Mouse (Mus musculus) neural tube, embryonic 12.5 days (tissue): ENCODE results near the gene Nme2. TPM values are rescaled to one million over a fixed set of nuclear protein-coding genes. Genes with fewer than 3 reads are reported as not detected.
"Not testable (repeated sequence)": the region's sequence is repeated elsewhere in the genome, so short reads cannot be mapped to it uniquely, and the experiment has no call there.

ENCODE experiments used
- ATAC-seq: fragments of 200-750 bp; cut with Nextera tagmentation; 2 replicates; pipeline ENCODE4 v1.8.0; 2017; ENCODE audit warnings: low read depth, mild to moderate bottlenecking, moderate TSS enrichment, moderate library complexity; ENCODE audit not compliant: low FRiP score
- H3K27ac ChIP-seq: fragments of 300-500 bp; sonication (generic); 2 replicates; pipeline ENCODE4 v1.5.1; 2016
- H3K27me3 ChIP-seq: fragments of 300-500 bp; sonication (generic); replicated peaks from 2 replicates; pipeline ENCODE4 v1.6.1; 2016; ENCODE audit warnings: mild to moderate bottlenecking
- H3K36me3 ChIP-seq: fragments of 300-500 bp; sonication (generic); 2 replicates; pipeline ENCODE4 v1.6.1; 2016; ENCODE audit warnings: mild to moderate bottlenecking
- H3K4me1 ChIP-seq: fragments of 300-500 bp; sonication (generic); 2 replicates; pipeline ENCODE4 v1.6.1; 2016
- H3K4me2 ChIP-seq: fragments of 300-500 bp; sonication (generic); replicated peaks from 2 replicates; pipeline ENCODE4 v1.6.1; 2016; ENCODE audit warnings: mild to moderate bottlenecking
- H3K4me3 ChIP-seq: fragments of 300-500 bp; sonication (generic); 2 replicates; pipeline ENCODE4 v1.5.1; 2016
- H3K9ac ChIP-seq: fragments of 300-500 bp; sonication (generic); 2 replicates; pipeline ENCODE4 v1.6.1; 2016; ENCODE audit warnings: mild to moderate bottlenecking
- H3K9me3 ChIP-seq: fragments of 300-500 bp; sonication (generic); 2 replicates; pipeline ENCODE4 v1.6.1; 2016; ENCODE audit warnings: mild to moderate bottlenecking
- WGBS: fragments of 180-500 bp; shearing (Covaris S2); methylation state at CpG from one replicate; pipeline ENCODE4 v1.1.7; 2016; 5-methylcytosine and 5-hydroxymethylcytosine counted together
- polyA plus RNA-seq: library from polyadenylated mRNA; unstranded; fragments of >200 nt; fragmentation: Nextera tagmentation; extraction: Ambion mirVana; gene quantifications from 2 replicates; pipeline ENCODE4 v1.2.1, GENCODE M21; 2016

The Nme2 gene
- polyA plus RNA-seq, 1 experiment from 2014 or later: 87.0 TPM

GRCm38 (mm10) chr11:93961482-93961881 lies 5.4 kb upstream of the Nme2 start:
- ATAC-seq: no peak
- no peak overlapping the region for H3K9ac ChIP-seq
- WGBS: 97% methylated on average over 6 of the region's 6 CpGs

GRCm38 (mm10) chr11:93957746-93958145 lies 1.7 kb upstream of the Nme2 start:
- Histone ChIP-seq H3K4me2 (no peak overlapping the region), H3K27ac (no peak overlapping the region), H3K9ac (no peak overlapping the region), H3K4me1 (peaks cover 24% of the 10 kb centered on the region), H3K36me3 (peaks cover 58% of the 10 kb centered on the region), H3K27me3 (no peaks in the 10 kb centered on the region), H3K9me3 (no peaks in the 10 kb centered on the region), H3K4me3 (no peak overlapping the region)
- no peak for ATAC-seq
- 75% methylated on average over 4 of the region's 4 CpGs for WGBS

More at GRCm38 (mm10) chr11:93961482-93961881, 5.4 kb upstream of the Nme2 start:
- no peak overlapping the region for H3K4me2 ChIP-seq
- no peaks in the 10 kb centered on the region for H3K9me3 ChIP-seq
- H3K4me3 ChIP-seq: no peak overlapping the region
- no peak overlapping the region for H3K27ac ChIP-seq
- no peaks in the 10 kb centered on the region for H3K27me3 ChIP-seq
- H3K4me1 ChIP-seq: peaks cover 2% of the 10 kb centered on the region; the same call in 1 of the 2 replicates
- H3K36me3 ChIP-seq: peaks cover 78% of the 10 kb centered on the region

GRCm38 (mm10) chr11:93957031-93957555 lies 1.0 kb upstream of the Nme2 start:
- no peaks in the 10 kb centered on the region for H3K27me3 ChIP-seq
- H3K9ac ChIP-seq: no peak overlapping the region
- 0 out of 2 replicates have a peak overlapping the region, but pooled peaks have one; percentile 84 for H3K4me2 ChIP-seq
- H3K4me3 ChIP-seq: no peak overlapping the region
- ATAC-seq: no peak
- H3K9me3 ChIP-seq: no peaks in the 10 kb centered on the region
- peaks cover 58% of the 10 kb centered on the region for H3K36me3 ChIP-seq
- H3K27ac ChIP-seq: no peak overlapping the region
- 84% methylated on average over 2 of the region's 2 CpGs for WGBS
- peaks cover 27% of the 10 kb centered on the region for H3K4me1 ChIP-seq

- Histone ChIP-seq H3K4me1 (peaks cover 28% of the 10 kb centered on the region), H3K4me3 (peak overlapping the region; percentile 64), H3K27ac (peak overlapping the region; percentile 69), H3K9me3 (no peaks in the 10 kb centered on the region), H3K9ac (peak overlapping the region; percentile 64), H3K27me3 (no peaks in the 10 kb centered on the region), H3K36me3 (peaks cover 55% of the 10 kb centered on the region), H3K4me2 (peak overlapping the region; percentile 84)
- ATAC-seq: peak; percentile 96
- WGBS: under 1% methylated on average over 67 of the region's 67 CpGs
Measured at GRCm38 (mm10) chr11:93955256-93956150, 556 bp downstream of the Nme2 start.

- Histone ChIP-seq H3K36me3 (peaks cover 55% of the 10 kb centered on the region), H3K4me3 (peak overlapping the region; percentile 64), H3K9ac (peak overlapping the region; percentile 64), H3K4me2 (peak overlapping the region; percentile 84), H3K4me1 (peaks cover 28% of the 10 kb centered on the region), H3K9me3 (no peaks in the 10 kb centered on the region), H3K27me3 (no peaks in the 10 kb centered on the region), H3K27ac (no peak overlapping the region; the same call in 1 of the 2 replicates)
- no peak; the same call in 1 of the 2 replicates for ATAC-seq
- 45% methylated on average over 13 of the region's 13 CpGs for WGBS
Measured at GRCm38 (mm10) chr11:93954738-93955255, 1.3 kb downstream of the Nme2 start.

DNA sequence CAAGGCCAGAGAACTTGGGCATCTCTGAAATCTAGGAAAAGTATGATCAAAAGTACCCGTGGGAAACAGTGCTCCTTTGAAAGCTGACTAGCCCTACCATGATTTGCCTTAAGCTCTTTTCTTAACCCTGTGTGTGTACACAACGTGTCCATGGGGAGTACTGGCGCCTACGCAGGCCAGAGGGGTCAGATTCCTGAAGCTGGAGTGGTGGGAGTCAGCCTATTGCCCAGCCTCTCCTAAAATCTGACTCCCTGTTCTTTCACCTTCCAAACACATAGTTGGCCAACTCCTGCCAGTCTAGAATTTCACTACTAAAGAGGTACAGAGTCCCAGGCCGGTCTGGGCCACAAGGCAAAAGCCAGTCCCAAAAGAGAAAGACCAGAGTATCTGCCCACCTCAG lies 3.7 kb downstream of the Nme2 start:
- Histone ChIP-seq H3K27ac (no peak overlapping the region), H3K27me3 (no peaks in the 10 kb centered on the region), H3K4me3 (no peak overlapping the region), H3K36me3 (peaks cover 50% of the 10 kb centered on the region), H3K9ac (no peak overlapping the region), H3K9me3 (no peaks in the 10 kb centered on the region), H3K4me2 (no peak overlapping the region), H3K4me1 (peaks cover 28% of the 10 kb centered on the region)
- WGBS: 76% methylated on average over 5 of the region's 5 CpGs
- ATAC-seq: no peak

DNA sequence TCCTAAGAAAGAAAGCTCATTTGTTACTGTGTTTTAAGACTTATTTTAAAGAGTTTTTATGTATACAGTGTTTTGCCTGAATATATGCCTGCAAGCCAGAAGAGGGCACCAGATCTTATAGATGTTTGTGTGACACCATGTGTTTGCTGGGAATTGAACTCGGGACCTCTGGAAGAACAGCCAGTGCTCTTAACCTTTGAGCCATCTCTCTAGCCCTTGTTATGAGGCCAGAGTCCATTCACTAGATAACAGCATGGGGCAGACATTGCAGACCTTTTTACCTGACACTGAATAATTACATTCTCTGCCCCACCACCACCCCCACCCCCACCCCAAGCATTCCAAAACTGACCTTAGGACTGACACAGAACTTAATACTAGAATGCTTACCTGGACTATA lies 6.0 kb downstream of the Nme2 start:
- Histone ChIP-seq H3K27me3 (no peaks in the 10 kb centered on the region), H3K36me3 (peaks cover 57% of the 10 kb centered on the region), H3K27ac (no peak overlapping the region), H3K4me3 (no peak overlapping the region), H3K9ac (no peak overlapping the region), H3K4me2 (no peak overlapping the region), H3K9me3 (no peaks in the 10 kb centered on the region), H3K4me1 (peaks cover 17% of the 10 kb centered on the region)
- WGBS: 83% methylated on average over 1 of the region's 1 CpGs
- ATAC-seq: no peak

DNA sequence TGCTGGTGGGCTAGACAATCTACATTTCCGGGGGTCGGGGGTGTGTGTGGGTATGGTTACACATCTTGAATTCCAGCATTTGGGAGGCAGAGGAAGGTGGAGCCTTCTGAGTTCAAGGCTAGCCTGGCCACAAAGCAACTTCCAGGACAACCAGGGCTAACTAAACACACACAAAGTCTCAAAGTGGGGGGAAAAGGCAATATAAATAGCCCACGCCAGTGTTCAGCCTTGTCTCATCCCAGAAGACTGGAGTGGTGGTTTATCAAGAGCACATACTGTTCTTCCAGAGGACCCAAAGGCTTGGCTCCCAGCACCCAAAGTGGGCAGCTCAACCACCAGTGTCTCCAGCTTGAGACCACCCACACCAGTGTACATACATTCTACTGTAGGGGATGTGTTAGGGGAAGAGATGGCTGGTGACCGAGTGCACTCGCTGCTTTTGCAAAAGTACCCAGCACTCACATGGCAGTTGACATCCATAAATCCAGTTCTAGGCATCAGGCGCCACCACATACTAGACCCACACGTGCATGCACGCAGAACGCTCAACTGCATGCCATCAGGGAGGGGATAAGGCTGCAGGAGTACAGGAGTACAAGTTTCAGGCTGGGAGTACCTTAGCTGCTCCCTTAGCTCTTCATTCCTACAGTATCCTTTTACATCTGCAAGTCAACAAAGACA lies 7.0 kb downstream of the Nme2 start:
- H3K4me1 ChIP-seq: peaks cover 12% of the 10 kb centered on the region; the same call in 1 of the 2 replicates
- H3K9ac ChIP-seq: no peak overlapping the region
- H3K36me3 ChIP-seq: peaks cover 57% of the 10 kb centered on the region
- no peaks in the 10 kb centered on the region for H3K27me3 ChIP-seq
- H3K4me2 ChIP-seq: no peak overlapping the region
- no peaks in the 10 kb centered on the region for H3K9me3 ChIP-seq
- no peak overlapping the region for H3K27ac ChIP-seq
- no peak overlapping the region for H3K4me3 ChIP-seq
- no peak for ATAC-seq
- 91% methylated on average over 9 of the region's 9 CpGs for WGBS

- WGBS: 71% methylated on average over 3 of the region's 3 CpGs
- H3K4me2 ChIP-seq: no peak overlapping the region
- no peak overlapping the region for H3K4me3 ChIP-seq
- H3K36me3 ChIP-seq: peaks cover 33% of the 10 kb centered on the region
- no peaks in the 10 kb centered on the region for H3K27me3 ChIP-seq
- H3K27ac ChIP-seq: no peak overlapping the region
- H3K9me3 ChIP-seq: no peaks in the 10 kb centered on the region
- H3K9ac ChIP-seq: no peak overlapping the region
- ATAC-seq: no peak
- H3K4me1 ChIP-seq: no peaks in the 10 kb centered on the region
Measured at GRCm38 (mm10) chr11:93944986-93945385, 11.1 kb downstream of the Nme2 start.

- Histone ChIP-seq H3K4me2 (no peak overlapping the region), H3K27me3 (no peaks in the 10 kb centered on the region), H3K27ac (no peak overlapping the region), H3K9ac (no peak overlapping the region), H3K9me3 (no peaks in the 10 kb centered on the region), H3K36me3 (peaks cover 31% of the 10 kb centered on the region), H3K4me1 (no peaks in the 10 kb centered on the region), H3K4me3 (no peak overlapping the region)
- 88% methylated on average over 2 of the region's 2 CpGs for whole genome bisulfite sequencing
- no peak for ATAC-seq
Measured at GRCm38 (mm10) chr11:93940906-93941305, 15.2 kb downstream of the Nme2 start.

- H3K9me3 ChIP-seq: no peaks in the 10 kb centered on the region
- no peaks in the 10 kb centered on the region for H3K4me1 ChIP-seq
- H3K4me3 ChIP-seq: no peak overlapping the region
- ATAC-seq: no peak
- no peak overlapping the region for H3K4me2 ChIP-seq
- H3K36me3 ChIP-seq: peaks cover 72% of the 10 kb centered on the region
- no peak overlapping the region for H3K27ac ChIP-seq
- H3K27me3 ChIP-seq: no peaks in the 10 kb centered on the region
- H3K9ac ChIP-seq: no peak overlapping the region
Measured at GRCm38 (mm10) chr11:93929106-93929505, 27.0 kb downstream of the Nme2 start.

DNA sequence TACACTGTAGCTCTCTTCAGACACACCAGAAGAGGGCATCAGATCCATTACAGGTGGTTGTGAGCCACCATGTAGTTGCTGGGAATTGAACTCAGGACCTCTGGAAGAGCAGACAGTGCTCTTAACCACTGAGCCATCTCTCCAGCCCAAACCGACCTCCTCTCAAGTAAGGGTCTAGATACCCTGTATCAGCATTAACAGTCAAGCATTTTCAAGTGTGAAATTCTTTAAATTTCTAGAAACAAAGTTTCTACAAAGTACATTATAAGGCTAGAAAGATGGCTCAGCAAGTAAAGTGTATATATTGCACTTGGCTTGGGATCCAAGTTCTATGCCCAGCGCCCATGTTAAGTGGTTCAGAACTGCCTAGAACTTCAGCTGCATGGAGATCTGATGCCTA lies 41.0 kb downstream of the Nme2 start:
- not testable (repeated sequence) for H3K27ac ChIP-seq, H3K4me1 ChIP-seq, H3K9ac ChIP-seq, H3K9me3 ChIP-seq, H3K27me3 ChIP-seq, ATAC-seq, H3K4me3 ChIP-seq, H3K4me2 ChIP-seq
- WGBS: 94% methylated on average over 2 of the region's 2 CpGs
- H3K36me3 ChIP-seq: peaks cover 63% of the 10 kb centered on the region
